Mouse (Mus musculus): ENCODE data around the gene Shd.

DNA sequence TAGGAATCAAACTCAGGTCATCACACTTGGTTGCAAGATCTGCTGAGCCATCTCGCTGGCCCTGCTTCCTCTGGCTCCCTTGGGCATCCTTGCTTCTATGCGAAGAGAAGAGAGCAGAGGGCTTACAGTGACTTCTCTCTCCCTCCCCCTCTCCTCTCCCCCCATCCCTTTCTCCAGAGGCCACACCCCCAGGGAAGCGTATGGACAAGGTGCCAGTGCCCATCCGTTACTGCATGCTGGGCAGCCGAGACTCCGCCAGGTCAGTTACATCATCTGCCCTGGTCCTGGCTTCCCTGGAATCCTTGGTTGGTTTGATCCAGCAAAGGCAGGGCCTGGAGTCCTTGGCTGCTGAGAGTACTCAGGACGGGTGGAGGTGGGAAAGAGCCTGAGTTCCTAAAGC is 41.2 kb downstream of the Shd start:
- TF ChIP-seq CTCF (IDR thresholded peaks at IDR 0.05; ENCODE audit: borderline replicate concordance, extremely low read depth, insufficient read depth, insufficient read length) (no peak), POLR2A (IDR thresholded peaks at IDR 0.05; ENCODE audit: borderline replicate concordance, extremely low read depth, insufficient read depth, insufficient read length, poor library complexity, severe bottlenecking) (no peak)
